Mouse (Mus musculus) effector memory CD4-positive, alpha-beta T cell, adult 5 months (primary cell): ENCODE data around the gene Pign. TPM values are rescaled to one million over a fixed set of nuclear protein-coding genes. Genes with fewer than 3 reads are reported as not detected.

Experiments
- polyA plus RNA-seq: library from polyadenylated mRNA; unstranded; fragments of 100-300 nt; shearing (Covaris generic); gene quantifications from one replicate; pipeline ENCODE4 v1.2.1, GENCODE M21; 2017

The Pign gene
- 22.5 TPM for polyA plus RNA-seq

DNA sequence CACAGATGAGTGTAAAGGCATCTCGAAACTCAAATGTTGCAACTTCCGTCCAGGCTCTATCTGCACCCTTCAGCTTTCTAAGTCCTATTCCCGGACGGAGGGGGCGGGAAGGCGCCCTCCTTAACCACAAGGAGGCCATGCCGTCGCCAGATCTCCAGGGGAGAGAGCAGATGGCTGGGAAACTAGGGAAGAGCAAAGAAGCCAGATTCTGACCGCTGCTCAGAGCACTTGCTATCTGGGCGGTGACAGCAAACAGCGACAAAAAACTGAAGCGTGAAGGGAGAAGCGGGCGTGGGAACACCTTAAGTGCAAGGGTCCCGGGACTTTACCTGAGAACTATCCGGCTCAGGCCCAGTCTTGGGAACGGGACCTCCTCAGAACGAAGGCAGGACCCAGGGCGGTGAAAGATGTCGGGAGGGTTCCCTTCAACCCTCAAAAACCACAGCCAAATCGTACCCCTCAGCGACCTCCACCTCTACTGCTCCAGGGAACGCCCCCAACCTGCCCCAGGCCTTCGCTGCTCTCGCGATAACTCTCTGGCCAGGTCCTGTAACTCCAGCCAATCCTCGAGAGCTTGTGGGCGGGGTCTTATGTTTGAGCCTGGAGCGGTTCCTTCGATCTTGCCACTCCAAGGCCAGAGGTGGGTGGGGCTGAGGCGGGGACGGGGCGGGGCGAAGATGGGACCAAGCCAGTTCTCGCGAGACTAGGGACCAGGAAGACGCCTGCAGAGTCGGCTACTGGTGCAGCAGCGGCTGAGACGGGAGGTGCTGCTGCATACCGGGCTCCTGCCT is at the start of gene Pign, which contains the start of gene Relch:
Gene Pign, minus strand, starts transcription at position 507 of the 791 bp plus-strand sequence.
Gene Relch, plus strand, starts transcription at position 691 of the 791 bp plus-strand sequence.

Other genes with a start within 250 kb of the Pign start
- gene Relch, start 184 bp upstream of the Pign start, polyA plus RNA-seq: 50.1 TPM
- not detected for gene Tnfrsf11a, start 117.0 kb upstream of the Pign start, polyA plus RNA-seq